Mouse (Mus musculus) urinary bladder, postnatal 10 days (tissue): ENCODE data around the gene Il12rb1.
"Not testable (repeated sequence)": the region's sequence is repeated elsewhere in the genome, so short reads cannot be mapped to it uniquely, and the experiment has no call there.

Experiments
- DNase-seq: peaks from one replicate; pipeline ENCODE4 v3.0.0; 2022; ENCODE audit warnings: low spot score

Il12rb1 gene

DNA sequence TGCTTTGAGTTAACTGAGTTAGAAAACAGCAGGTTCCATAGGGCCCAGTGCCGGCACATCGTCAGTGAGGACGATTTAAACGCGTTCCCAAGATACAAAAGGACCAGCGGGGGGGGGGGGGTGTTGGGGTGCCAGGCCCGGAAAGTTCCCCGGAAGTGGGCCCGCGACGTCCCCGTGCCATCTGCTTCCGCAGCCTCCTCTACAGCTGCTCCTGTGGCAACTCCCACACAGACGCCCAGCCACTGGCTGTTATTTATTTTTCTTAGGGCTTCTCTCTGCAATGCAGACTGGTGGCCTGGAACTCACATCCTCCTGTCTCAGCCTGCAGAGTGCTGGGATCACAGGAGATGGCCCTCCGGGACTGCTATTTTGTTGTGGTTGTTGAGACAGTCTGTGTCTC is 7.1 kb upstream of the Il12rb1 start:
- DNase-seq, result no peak

DNA sequence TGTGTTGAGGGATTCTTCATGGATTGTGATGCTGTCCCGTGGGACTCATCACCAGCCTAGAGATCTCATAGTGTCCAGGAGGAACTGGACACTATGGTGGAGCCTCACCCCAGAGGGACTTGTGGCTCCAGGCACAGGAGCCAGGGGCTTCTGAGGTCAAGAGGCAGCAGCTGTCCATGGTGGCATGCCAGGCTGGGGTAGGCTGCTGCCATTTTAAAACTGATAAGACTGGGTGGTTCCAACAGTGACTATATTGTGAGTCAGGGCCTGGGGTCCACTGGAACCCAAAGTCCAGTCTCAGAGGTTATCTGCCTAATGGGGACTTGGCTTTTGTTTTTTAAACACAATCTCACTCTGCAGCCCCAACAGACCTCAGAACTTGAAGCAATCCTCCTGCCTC is 6.4 kb upstream of the Il12rb1 start:
- no peak for DNase-seq

DNA sequence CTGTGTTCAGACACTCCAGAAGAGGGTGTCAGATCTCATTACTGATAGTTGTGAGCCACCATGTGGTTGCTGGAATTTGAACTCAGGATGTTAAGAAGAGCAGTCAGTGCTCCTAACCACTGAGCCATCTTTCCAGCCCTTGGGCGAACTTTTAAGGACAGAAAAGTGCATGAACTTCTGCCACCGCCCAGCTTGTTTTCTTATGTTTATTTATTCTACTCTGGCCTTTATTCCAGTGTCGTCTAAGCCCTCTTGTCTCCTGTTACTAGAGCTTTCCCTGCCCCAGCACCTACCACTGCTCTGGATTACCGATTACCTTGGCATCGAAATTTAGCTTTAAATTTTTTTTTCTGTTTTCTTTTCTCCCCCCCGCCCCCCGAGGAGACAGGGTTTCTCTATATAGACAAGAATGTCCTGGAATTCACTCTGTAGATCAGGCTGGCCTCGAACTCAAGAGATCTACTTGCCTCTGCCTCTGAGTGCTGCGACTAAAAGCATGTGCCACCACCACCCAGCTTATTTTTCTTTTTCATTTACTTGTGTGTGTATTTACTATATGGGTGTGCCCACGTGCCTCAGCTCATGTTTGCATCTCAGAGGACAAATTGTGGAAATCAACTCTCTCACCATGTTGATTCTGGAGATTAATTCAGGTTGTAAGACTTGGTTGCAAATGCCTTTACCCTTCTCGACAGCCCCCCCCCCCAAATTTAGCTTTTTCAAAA is 5.3 kb upstream of the Il12rb1 start:
- DNase-seq, result no peak

DNA sequence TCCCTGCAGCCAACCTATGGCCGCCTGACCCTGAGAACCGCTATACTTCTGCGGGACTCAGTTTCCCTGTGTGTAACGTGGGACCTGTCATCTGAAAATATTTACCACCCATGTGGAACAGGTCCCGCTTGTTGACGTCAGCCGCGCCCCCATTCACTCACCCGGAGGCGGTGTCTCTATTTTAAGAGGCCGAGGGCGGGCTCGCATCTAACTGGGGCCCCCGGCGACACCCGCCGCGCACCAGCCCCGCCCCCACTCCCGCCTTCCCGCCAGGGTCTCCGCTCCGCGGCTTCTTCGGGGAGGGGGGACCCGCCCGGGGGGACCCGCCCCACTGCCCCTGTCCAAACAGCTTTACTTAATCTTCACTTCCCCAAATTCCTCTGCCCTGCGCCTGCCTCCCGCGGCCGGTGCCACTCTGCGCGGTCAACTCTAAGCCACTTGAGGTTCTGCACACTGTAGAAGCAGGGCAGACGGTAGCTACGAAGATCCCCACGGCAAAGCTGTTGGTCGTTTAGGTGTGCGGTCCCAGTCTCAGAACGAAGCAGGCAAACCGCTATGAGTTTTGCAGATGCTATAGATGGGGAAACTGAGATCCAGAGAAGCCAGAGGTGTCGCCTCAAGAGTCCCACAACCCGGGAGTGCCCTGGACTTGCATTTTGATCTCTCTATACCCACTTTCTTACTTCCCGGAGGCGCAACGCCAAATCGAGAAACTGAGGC is 4.3 kb upstream of the Il12rb1 start:
- DNase-seq, result no peak

DNA sequence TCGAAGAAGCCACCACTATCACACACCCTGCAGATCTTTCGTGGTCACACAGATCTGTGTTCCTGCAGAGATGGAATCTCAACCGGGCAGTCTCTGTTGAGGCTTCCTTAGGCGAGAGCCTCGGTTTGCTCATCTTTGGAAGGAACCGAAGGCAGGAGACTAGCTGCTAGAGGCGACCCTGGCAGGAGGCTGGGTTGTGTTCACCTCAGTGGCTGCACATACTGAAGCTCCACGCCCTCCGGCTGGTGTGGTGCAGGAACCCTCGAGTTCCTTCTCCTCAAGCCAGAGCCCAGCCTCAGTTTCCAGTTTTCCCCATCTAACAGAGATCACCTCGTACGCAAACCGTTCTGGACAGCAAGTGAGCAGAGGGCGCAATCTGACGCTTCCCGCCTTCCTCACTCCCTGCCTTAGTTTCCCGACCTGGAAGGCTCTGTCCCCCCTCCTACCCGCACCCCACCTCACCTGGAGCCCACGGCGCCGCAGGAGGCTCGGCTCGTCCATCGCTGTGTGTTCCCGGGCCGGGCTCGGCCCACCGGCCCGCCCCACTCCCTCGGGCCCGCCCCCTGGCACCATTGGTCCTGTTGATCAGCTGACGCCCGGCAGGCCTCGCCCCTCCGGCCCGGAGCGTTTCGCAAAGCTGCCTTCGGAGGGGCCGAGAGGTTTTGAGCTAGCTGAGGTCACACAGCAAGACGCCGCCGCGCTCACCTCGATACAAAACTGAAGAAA is 3.6 kb upstream of the Il12rb1 start, which contains the start of gene Mast3:
Gene Mast3 (minus strand): TSS at position 574 of the 726 bp plus-strand sequence.
- no peak for DNase-seq

DNA sequence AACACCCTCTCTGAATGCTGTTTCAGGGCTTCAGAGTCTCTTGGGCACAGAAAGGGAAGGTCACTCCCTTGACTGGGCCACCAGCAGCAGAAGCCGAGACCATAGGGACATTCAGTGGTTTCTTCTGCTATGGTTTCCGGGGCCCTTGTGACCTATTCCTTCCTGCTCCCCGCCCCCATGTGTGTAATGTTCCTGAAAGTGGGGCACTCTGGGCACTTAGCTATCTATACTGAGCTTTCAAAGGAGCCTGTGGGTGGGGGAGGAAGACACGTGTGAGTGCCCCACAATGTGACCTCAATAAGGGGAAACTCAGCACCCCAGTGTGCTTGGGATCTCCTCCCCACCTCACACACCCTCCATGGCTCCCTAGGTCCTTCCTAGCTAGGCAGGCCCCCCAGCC is 1.7 kb upstream of the Il12rb1 start:
- DNase-seq, result no peak

DNA sequence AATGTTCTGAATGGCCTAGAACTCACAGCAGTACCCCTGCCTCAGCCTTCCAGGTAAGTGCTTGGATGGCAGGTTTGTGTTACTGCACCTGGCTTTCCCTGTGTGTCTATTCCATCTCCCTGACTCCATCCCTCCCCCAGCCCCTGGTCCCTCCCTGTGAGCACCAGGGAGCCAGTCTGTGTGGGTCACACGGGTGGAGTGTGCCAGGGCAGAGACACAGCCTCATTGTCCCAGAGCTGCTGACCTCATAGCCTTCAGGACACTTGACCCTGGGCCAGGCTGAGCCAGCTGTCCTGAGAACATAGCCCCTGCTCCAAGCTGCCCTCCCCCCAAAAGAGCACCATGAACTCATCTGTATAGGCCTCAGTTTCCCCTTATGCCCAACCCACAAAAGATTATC is 945 bp upstream of the Il12rb1 start:
- no peak for DNase-seq

DNA sequence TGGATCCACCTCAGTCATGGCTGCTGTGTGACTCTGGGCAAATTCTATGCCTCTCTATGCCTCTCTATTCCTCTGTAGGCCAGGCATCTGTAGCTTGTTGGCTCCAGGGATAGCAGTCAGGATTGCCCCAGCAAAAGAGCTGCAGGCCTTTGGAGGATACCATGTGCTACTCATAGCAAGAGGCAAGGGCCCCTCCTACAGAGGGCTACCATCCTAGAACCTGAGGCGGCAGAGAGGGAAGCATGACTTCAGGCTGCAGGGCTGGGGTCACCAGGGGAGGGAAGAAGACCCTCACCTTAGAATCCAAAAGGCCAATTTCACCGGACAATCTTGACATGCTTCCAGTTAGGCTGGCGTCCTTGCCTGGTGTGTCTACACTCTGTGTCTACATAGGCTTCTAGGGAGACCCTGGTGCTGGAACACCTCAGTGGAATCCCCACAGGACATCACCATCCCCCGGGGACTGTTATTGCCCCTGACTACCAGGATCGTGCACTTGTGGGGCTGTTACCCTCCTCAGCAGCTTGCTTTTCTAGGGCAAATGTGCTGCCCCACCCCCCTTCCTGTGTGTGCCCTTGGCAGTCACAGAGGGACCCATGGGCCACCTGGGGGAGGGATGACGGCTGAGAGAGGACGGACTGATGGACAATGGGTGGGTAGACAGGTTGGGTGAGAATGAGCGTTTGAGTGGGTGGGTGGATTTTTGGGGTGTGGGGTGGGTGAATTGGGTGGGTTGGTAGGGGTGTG is 879 bp downstream of the Il12rb1 start:
- DNase-seq, result no peak

DNA sequence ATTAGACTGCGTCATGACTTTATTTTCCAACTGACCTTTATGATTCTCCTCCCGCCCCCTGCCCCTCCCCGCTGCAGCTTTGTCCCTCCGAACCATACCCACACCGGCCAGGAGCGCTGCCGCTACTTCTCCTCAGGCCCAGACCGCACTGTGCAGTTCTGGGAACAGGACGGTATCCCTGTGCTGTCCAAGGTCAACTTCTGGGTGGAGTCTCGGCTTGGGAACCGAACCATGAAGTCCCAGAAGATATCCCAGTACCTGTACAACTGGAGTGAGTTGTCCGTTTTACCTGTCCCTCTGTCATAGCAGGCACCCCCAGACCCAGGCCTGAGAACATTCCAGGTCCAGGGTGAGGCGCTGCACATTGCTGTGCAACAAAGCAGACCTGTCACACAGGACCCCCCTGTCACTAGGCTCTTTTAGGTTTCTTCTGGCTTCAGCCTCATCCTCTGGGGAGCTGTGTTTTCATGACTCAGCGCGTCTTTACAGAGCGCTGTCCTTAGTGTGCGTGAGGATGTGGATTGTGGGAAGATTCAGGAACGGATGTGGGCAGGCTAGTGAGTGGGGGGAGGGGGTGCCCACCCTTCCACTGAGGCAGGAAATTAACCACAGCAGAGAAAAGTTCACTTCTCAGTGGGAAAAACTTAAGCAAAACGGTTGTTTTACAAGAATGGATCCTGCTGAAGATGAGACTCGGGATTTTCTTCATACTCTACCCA is 2.9 kb downstream of the Il12rb1 start:
- DNase-seq, result no peak

DNA sequence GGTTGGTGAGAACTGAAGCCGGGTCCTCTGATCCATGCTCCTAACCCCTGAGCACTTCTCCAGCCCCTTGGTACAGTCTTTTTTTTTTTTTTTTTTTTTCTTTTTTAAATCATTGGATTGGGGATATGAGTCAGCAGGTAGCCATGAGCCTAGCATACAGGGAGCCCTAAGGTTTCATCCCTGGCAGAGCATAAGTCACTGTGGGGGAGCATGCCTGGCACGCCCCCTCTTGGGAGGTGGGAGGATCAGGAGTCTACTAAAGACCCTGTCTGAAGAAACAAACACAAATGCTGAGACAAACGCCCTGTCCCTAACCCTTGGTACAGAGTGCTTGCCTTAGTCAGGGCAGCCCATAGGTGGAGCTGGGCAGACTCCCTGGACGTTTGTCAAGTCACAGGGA is 3.8 kb downstream of the Il12rb1 start:
- no peak for DNase-seq

DNA sequence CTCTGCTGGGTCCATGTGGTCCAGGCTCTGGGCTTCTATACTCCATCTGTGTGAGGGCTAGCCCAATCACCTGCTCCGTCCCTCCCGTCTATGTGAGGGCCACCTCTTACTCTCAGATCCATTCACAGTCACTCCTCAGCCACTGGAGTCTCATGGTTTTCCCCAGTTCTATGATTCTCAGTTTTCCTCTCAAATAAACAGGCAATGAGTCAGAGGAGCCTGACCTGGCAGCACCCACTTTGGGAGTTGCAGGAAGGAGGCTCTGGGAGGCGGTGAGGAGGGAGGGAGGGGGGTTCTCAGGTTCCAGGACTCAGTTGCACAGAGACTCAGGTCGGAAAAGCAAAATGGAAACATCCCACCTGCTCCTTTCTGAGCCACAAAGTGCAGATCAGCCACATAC is 4.6 kb downstream of the Il12rb1 start:
- DNase-seq, result no peak

DNA sequence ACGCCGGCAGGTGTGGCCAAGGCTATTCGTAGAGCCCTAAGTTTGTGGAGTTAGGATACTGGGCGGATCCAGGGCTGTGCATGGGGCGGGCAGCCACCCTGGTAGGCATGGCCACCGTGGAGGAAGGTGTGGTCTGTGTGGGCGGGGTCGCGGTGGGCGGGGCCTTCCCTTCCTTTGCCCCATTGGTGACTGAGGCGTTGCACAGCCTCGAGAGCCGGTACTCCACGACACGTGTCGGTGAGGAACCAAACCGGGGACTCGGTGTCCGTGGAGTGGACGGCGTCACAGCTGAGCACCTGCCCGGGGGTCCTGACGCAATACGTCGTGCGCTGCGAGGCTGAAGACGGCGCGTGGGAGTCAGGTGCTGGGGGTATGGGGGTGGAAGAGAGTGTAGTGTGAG is 8.4 kb downstream of the Il12rb1 start:
- no peak for DNase-seq

DNA sequence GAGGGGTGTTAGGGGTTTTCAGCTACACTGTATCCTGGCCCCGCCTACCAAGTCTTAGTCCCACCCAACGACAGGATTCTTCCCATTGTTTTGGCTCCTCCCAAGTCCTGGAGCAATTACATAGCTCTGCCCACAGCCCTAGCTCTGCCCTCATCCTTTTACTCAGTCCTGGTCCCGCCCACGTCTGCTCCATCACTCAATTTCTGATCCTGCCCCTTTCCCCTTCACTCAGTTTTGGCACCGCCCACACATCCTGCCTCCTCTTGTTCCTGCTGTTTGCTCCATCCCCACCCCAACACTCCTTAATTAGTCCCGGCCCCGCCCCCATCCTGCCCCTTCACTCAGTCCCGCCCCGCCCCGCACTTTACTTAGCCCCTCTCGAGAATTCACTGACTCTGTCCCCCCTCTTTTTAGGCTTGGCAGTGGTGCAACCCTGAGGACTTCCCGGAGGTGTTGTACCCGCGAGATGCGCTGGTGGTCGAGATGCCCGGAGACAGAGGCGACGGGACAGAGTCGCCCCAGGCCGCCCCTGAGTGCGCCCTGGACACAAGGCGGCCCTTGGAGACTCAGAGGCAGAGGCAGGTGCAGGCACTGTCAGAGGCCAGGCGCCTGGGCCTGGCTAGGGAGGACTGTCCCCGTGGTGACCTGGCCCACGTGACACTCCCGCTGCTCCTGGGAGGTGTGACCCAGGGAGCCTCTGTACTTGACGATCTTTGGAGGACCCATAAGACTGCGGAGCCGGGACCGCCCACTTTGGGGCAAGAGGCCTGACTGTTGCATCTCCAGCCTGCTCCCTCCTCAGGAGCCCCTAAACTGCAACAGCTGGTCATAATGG is 12.1 kb downstream of the Il12rb1 start:
- no peak for DNase-seq

DNA sequence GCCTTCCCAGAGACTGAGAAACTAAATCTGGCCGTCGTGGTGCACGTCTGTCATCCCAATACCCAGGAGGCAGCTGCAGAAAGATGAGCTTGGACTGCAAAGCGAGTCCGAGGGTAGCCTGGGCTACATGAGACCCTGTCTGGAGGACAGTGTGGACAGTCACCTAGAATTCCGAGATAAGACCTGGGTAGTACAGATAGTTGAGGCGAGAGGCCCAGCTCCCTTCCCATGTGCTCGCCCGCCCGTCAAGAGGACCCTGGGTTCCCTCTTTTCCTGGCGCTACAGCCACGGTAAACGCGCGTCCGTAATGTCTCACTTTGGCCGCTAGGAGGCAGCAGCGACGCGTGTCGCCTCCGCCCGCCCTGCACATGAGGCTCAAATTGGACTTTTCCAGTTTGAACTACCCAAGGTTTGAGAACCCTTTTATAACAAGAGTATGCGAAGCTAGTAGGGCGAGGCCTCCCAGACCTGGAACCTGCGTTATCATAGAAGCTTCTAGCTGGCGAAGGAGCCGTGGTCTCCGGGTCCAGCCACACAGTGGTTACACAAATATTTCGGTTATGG is 13.2 kb downstream of the Il12rb1 start:
- no peak for DNase-seq

DNA sequence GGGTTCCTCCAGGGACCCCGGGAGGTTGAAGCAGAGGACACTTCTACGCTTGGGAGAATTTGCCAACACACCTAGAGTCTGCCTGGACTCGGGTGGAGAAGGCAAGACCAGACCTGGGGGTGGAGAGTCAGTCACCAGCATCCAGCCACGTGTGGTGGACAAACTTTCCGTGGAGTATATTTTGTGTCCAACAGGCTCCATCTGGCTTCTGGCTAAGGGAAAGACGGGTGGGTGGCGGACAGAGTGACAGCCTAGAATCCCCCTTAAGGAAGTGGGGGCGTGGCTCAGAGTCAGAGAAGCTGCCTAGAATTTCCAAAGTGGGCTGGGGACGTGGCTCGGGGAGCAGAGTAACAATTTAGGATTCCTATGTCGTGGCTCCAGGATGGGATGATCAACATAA is 13.7 kb downstream of the Il12rb1 start:
- DNase-seq, result no peak

DNA sequence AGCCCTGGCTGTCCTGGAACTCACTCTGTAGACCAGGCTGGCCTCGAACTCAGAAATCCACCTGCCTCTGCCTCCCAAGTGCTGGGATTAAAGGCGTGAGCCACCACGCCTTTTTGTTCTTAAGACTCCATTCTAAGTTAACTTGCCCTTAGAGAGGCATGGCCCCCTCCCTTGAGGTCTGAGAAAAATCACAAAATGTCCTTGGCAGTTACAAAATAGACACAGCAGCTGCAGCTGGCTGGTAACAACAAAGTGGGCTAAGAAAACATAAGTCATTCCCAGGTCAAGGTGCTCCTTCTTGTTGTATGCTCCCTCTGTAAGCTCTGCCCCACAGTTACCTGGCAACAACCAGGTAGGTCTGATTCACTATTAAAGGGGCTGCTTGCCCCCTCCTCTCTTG is 14.3 kb downstream of the Il12rb1 start:
- DNase-seq, result not testable (repeated sequence)

DNA sequence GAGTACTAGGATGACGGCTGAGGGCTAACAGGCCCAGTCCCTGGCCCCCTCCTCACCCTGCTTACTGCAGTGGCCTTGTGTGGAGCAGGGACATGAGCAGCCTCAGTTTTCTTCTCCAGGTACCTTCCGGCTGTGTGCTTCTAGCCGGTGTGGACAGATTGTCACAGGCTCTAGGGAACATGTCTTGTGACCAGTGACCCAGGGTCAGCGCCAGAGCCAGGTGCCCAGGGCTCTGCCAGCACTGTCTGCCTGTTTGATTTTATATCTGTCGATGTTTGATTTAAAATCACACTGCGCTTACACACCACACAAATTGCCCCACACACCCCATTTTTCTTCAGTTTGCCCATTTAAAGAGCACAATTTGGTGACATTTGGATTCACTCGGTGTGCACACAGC is 15.6 kb downstream of the Il12rb1 start:
- DNase-seq, result no peak

DNA sequence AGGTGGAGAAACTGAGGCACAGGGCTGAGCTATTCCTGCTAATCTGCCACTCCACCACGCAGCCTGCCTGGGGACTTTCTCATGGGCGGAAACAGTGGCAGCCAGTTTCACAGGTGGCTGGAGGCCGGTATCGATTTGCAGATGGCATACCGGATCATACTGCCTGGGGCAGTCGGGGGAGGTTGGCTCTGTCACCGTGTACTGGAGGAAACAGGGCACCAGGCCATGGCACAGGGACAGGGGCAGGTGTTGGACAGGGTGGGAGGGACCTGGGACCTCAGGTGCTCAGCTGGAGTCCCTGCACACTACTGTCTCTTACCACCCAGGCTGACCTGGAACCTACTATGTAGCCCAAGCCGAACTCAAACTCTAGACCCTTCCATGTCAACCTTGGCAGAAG is 17.6 kb downstream of the Il12rb1 start:
- DNase-seq, result no peak

DNA sequence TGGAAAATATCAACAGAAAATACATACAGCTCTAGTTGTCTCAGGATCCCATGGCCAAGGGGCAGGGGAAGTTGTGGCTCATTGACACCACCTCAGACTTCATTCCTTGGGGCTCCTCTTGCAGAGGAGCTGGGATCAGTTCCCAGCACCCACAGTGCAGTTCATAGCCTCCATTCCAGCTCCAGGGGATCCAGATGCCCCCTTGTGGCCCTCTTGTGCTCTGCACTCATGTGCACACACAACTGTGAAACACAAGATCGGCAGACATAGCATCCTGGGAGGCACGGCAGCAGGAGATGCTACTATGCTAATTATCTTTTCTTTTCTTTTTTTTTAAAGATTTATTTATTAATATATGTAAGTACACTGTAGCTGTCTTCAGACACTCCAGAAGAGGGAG is 18.8 kb downstream of the Il12rb1 start:
- no peak for DNase-seq

DNA sequence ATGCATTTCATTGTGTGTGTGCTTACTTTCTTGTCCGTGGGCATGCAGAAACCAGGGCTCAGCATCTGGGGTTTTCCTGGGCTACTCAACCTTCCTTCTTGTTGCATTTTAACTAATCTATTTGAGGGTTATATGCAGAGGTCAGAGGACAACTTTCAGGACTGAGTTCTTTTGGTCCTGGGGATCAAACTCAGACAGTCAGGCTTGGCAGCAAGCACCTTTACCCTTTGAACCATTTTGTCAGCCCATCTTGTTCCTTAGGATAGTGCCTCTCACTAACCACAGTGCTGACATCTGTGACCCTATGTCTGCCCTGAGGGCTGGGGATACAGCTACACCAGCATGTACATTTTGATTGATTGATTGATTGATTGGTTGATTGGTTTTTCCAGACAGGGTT is 19.5 kb downstream of the Il12rb1 start:
- no peak for DNase-seq

DNA sequence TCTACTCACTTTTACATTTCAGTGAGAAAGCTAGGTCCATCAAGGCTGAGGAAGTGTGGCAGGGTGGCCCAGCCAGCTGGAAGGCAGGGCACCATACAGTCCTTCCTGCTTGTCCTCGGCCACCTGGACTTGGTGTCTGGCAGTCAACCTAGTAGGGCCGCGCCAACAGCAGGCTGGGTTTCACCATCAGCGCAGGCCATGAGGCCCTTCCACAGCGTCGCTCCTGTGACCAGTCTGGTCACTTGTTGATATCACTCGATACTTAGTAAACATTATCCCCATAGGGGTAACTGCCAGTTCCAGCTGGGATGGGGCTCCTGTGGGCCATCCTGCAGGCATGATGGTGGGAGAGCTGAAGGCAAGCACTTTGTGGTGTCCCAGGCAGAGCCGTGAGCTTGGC is 23.3 kb downstream of the Il12rb1 start:
- DNase-seq, result no peak
